Mouse (Mus musculus): ENCODE data around the gene Rbm42. TPM values are rescaled to one million over a fixed set of nuclear protein-coding genes. Genes with fewer than 3 reads are reported as not detected.

The Rbm42 gene
- total RNA-seq, 2 experiments from 2014 or later = 67.7 to 67.8 TPM

DNA sequence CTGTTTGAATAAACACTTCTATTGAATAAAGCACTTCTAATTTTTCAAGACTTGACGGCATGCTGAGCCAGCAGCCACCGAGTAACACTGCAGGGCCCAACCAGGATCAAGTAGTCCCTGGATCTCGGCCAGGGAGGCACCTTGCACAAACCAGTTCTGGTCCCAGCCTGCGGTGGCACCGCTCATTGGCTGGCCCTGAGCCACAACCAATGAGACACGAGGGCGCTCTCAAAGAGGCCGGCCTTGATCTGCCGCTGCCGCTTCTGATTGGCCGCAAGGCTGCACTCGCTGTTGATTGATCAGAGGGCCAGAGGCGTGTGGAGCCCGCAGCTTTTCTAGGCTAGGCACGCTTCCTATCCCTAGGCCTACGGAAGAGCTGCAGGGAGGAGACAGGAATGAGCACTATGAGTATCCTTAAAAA lies 50.2 kb downstream of the Rbm42 start:
- intact Hi-C loops (cut with DNase I) = loop anchor here (5.0 kb wide), 1 partner anchor 302 kb away; no protein-coding TSS in a partner anchor
- TF ChIP-seq CTCF (IDR thresholded peaks at IDR 0.05) = no peak
- Histone ChIP-seq H3K4me3 (no peak overlapping the region), H3K27ac (no peak overlapping the region)
- DNase-seq (ENCODE audit: extremely low spot score in 1 of 2, low spot score in 2 of 2) = peak; percentile 83 to 86

DNA sequence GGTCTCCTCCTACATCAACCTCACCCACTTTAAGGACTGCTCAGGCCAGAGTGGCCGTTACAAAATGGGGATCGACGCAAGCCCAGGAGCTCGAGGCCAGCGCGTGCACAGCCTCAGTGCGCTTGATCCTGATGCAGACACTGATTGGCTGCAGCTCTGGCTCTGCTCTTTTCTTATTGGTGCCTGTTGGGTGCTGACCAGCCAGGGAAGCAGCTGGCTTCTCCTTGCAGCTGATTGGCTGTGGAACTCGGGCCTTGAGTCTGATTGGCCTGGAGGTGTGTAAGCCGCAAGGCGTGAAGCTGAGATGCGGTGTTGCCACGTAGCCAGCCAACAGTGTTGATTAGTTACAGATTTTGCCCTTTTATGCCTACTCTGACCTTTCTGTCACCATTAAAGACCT lies 51.3 kb downstream of the Rbm42 start, which contains the start of gene Zbtb32:
TSS of gene Zbtb32 (minus strand) at position 124 of the 400 bp plus-strand sequence.
- no peak for DNase-seq (ENCODE audit: extremely low spot score in 1 of 2, low spot score in 2 of 2)
- H3K4me3 ChIP-seq = no peak within 1 kb of the TSS
- TF ChIP-seq CTCF (IDR thresholded peaks at IDR 0.05) = no peak
- H3K27ac ChIP-seq = no peak within 1 kb of the TSS
- intact Hi-C loops (cut with DNase I) = loop anchor here (5.0 kb wide), 1 partner anchor 304 kb away; no protein-coding TSS in a partner anchor

DNA sequence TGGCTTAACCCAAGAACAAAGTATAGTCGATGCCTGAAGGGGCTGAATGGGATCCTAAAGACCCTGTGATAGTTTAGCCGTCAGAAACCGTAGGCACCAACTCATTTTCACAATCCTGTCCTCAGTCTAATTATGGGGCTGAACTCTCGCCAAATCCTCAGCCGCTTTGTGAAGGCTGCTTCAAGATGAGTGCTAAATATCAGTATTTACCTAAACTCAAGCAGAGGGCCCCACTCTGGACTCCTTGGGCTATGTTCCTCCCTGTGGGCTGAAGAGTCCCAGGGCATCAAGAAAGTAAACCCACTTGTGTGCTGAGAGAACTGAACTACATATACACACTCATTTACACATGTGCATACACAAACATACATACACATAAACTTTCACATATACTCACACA lies 53.3 kb downstream of the Rbm42 start:
- intact Hi-C loops (cut with DNase I) = loop anchor here (5.0 kb wide), 1 partner anchor 305 kb away; no protein-coding TSS in a partner anchor
- no peak for TF ChIP-seq CTCF (IDR thresholded peaks at IDR 0.05)
- no peak overlapping the region for H3K4me3 ChIP-seq
- DNase-seq (ENCODE audit: extremely low spot score in 1 of 2, low spot score in 2 of 2) = no peak
- no peak overlapping the region for H3K27ac ChIP-seq

DNA sequence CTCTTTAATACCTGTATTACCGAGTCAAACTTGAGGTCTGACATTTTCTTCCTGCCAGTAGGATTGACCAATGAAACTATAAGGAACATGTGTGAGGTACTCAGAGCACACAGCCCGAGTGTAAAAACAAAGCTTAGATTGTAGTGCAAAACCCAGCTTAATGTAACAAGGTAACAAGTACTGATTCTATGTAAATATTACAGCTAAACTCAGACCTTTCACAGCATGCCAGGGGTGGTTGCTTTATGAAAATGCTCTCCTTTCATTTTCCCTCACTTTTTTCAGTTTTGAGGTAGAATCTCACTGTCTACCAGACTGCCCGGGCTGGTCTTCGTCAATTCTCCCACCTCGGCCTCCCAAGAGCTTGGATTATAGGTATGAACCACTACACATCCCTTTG lies 54.0 kb downstream of the Rbm42 start:
- no peak overlapping the region for H3K4me3 ChIP-seq
- intact Hi-C loops (cut with DNase I) = loop anchor here (5.0 kb wide), 1 partner anchor 306 kb away; no protein-coding TSS in a partner anchor
- DNase-seq (ENCODE audit: extremely low spot score in 1 of 2, low spot score in 2 of 2) = no peak

DNA sequence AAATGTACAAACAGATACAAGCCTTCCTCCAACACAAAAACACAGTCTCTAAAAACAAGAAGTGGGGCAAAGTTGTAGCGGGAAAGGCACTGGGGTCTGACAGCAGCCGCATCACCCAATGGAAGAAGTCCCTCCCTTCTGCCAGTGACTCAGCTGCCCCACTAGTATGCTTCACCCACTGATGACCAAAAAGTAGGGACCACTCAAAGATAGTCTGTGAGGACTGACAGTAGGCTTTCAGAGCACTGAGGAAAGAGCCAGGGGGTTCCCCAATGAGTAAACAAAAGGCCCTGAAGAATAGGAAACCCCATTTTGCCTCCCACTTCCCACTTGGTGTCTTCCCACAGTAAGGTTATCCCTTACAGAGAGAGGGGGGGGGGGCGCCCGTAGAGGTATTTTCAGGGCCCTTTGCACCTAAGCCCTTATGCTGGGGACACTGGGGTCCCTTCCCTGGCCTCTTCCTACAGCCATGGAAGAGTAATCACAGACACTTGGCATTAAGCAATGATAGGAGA lies 55.5 kb downstream of the Rbm42 start:
- no peak for DNase-seq (ENCODE audit: extremely low spot score in 1 of 2, low spot score in 2 of 2)
- H3K27ac ChIP-seq = no peak overlapping the region
- intact Hi-C loops (cut with DNase I) = loop anchor here (5.0 kb wide), 1 partner anchor 308 kb away; no protein-coding TSS in a partner anchor
- TF ChIP-seq CTCF (IDR thresholded peaks at IDR 0.05) = no peak
- no peak overlapping the region for H3K4me3 ChIP-seq

More for the DNA sequence above, 54.0 kb downstream of the Rbm42 start:
- no peak for TF ChIP-seq CTCF (IDR thresholded peaks at IDR 0.05)
- H3K27ac ChIP-seq = no peak overlapping the region

DNA sequence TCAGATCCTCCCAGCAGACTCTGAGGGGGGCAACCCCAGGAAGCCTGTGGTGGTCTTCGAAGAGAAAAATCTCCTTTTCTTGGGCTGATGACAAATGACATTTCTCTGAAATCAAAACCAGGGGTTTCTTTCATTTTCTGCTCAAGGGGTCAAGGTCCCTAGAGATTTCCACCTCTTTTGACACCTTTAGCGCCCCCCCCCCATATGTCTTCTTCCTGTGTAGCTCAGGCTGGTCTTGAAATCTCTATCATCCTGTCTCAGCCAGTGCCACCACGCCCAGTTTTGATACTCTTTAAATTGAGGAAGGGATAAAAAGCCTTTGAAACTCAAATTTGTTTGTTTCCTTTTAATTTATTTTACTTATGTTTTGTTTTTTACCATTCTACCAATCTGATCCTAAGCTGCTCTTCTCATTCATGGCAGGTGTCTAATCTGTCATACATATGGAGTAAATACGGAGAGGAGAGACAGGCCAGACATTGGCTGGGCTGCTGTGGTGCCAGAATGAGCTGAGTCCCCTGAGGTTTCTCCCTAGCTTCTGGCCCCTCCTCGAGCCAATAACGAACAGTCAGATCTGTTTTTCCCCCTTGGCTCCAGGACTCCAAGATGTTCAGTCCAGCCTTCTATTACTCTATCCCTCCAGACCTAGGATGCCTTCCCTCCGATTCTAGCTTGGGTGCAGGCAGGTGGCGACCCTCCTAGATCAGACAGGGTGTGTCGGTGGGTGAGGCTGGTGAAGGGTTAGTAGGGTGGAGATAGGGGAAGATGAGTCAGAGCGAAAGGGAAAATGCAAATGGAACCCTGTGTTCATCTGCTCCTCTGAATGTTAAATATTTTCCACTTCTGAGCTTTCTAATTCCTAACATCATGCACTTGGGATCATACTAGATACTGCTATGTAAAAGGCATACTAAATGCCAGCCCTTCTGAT lies 56.3 kb downstream of the Rbm42 start:
- no peak for DNase-seq (ENCODE audit: extremely low spot score in 1 of 2, low spot score in 2 of 2)
- intact Hi-C loops (cut with DNase I) = no loop called here
- no peak for TF ChIP-seq CTCF (IDR thresholded peaks at IDR 0.05)
- H3K4me3 ChIP-seq = no peak overlapping the region
- no peak overlapping the region for H3K27ac ChIP-seq

DNA sequence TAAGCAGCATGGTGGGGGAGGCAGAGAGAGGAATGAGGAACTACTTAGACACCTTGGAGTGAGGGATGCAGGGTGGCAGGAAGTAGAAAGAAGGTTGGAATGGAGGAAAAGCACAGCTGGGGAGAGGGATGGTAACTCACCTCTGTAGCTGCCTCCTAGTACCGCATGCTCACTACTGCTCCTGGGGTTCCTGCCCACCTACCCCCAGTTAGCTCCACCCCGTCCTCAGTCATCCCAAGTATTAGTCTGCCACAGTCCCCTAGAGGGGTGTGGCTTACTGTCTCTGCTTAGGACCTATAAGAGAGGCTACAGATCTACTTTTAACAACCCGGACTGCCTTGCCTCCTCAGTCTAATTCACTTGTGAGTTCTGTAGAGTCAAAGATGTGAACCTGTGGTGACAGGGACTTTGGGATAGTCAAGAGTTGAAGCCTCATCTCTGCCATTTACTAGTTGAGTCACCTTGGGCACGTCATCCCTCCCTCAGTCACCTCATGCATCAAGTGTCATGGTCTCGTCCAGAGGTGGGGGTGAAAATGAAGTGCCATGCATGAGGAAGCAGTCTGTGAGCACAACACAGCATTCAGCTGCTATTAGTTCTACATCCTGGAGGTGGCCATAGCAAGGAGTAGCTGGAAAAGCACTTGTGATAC lies 57.2 kb downstream of the Rbm42 start:
- intact Hi-C loops (cut with DNase I) = no loop called here
- no peak overlapping the region for H3K27ac ChIP-seq

DNA sequence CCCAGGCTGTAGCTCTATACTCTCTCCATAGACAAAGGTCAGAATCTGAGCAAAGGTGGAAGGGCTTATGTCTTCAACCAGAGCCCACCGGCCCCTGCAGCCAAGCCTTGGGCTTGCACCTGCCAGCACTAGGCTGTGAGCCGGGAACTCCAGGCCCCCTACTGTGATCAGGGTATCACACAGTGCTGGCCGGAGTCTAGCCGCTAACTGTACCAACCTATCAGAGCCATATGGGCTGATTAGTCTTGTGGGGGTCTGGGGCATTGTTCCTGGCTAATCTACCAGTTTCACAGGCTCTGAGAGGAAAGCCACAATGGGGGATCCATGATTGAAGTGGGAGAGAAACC lies 58.5 kb downstream of the Rbm42 start:
- Histone ChIP-seq H3K4me3 (no peak overlapping the region), H3K27ac (no peak overlapping the region)
- intact Hi-C loops (cut with DNase I) = no loop called here
- DNase-seq (ENCODE audit: extremely low spot score in 1 of 2, low spot score in 2 of 2) = no peak
- no peak for TF ChIP-seq CTCF (IDR thresholded peaks at IDR 0.05)

More for the DNA sequence above, 57.2 kb downstream of the Rbm42 start:
- TF ChIP-seq CTCF (IDR thresholded peaks at IDR 0.05) = no peak
- DNase-seq (ENCODE audit: extremely low spot score in 1 of 2, low spot score in 2 of 2) = no peak
- H3K4me3 ChIP-seq = no peak overlapping the region

Other genes starting within 250 kb of the Rbm42 start
- 10 to 100 TPM; 25.9 to 26.6 TPM for gene Tyrobp, start 236.6 kb downstream of the Rbm42 start, total RNA-seq (2021)
- 1 to 10 TPM in 1 of 2 experiments, not detected in 1; 3.1 TPM for gene Hcst, start 230.5 kb downstream of the Rbm42 start, total RNA-seq (2021)
- 1 to 10 TPM; 3.9 to 5.1 TPM for gene Nfkbid, start 228.6 kb downstream of the Rbm42 start, total RNA-seq (2021)
- 1,000 to 10,000 TPM; 1,205 to 1,260 TPM for gene Aplp1, start 204.8 kb downstream of the Rbm42 start, total RNA-seq (2021)
- gene Kirrel2, start 192.6 kb downstream of the Rbm42 start, total RNA-seq (2021) = 10 to 100 TPM; 11.0 to 11.9 TPM
- gene Nphs1, start 192.0 kb downstream of the Rbm42 start, total RNA-seq (2021) = 1 to 10 TPM in 1 of 2 experiments, under 1 TPM in 1; 0.79 to 1.1 TPM
- not detected for gene Prodh2, start 156.7 kb downstream of the Rbm42 start, total RNA-seq (2021)
- 100 to 1,000 TPM; 182 to 220 TPM for gene Arhgap33, start 115.3 kb downstream of the Rbm42 start, total RNA-seq (2021)
- gene Hspb6, start 98.1 kb downstream of the Rbm42 start, total RNA-seq (2021) = 1 to 10 TPM; 4.4 to 5.0 TPM
- 1 to 10 TPM; 4.9 to 5.2 TPM for gene Proser3, start 98.0 kb downstream of the Rbm42 start, total RNA-seq (2021)
- 10 to 100 TPM; 42.9 to 43.2 TPM for gene Lin37, start 90.5 kb downstream of the Rbm42 start, total RNA-seq (2021)
- 10 to 100 TPM; 67.4 to 74.4 TPM for gene U2af1l4, start 87.0 kb downstream of the Rbm42 start, total RNA-seq (2021)
- gene Gm49396, start 87.0 kb downstream of the Rbm42 start, total RNA-seq (2021) = 1 to 10 TPM; 6.4 to 8.8 TPM
- gene Psenen, start 86.7 kb downstream of the Rbm42 start, total RNA-seq (2021) = 10 to 100 TPM; 84.9 to 93.8 TPM
- 1 to 10 TPM; 3.8 to 6.6 TPM for gene Igflr1, start 84.9 kb downstream of the Rbm42 start, total RNA-seq (2021)
- gene Kmt2b, start 61.6 kb downstream of the Rbm42 start, total RNA-seq (2021) = 10 to 100 TPM; 53.4 to 57.4 TPM
- not detected for gene Zbtb32, start 51.4 kb downstream of the Rbm42 start, total RNA-seq (2021)
- under 1 TPM; 0.48 to 0.96 TPM for gene Upk1a, start 37.5 kb downstream of the Rbm42 start, total RNA-seq (2021)
- gene Cox6b1, start 24.2 kb downstream of the Rbm42 start, total RNA-seq (2021) = 100 to 1,000 TPM; 565 to 587 TPM
- gene Etv2, start 14.5 kb downstream of the Rbm42 start, total RNA-seq (2021) = not detected
- gene Haus5, start 14.7 kb upstream of the Rbm42 start, total RNA-seq (2021) = 1 to 10 TPM; 4.7 to 5.2 TPM
- not detected for gene Pmis2, start 21.3 kb upstream of the Rbm42 start, total RNA-seq (2021)
- not detected for gene 2200002J24Rik, start 48.6 kb upstream of the Rbm42 start, total RNA-seq (2021)
- under 1 TPM; 0.70 TPM for gene Atp4a, start 61.9 kb upstream of the Rbm42 start, total RNA-seq (2021)
- 100 to 1,000 TPM; 119 to 127 TPM for gene Tmem147, start 79.2 kb upstream of the Rbm42 start, total RNA-seq (2021)
- not detected for gene Gapdhs, start 93.4 kb upstream of the Rbm42 start, total RNA-seq (2021)
- gene Sbsn, start 101.2 kb upstream of the Rbm42 start, total RNA-seq (2021) = 1 to 10 TPM; 7.8 to 8.7 TPM
- gene Dmkn, start 113.4 kb upstream of the Rbm42 start, total RNA-seq (2021) = 1 to 10 TPM; 1.9 to 2.1 TPM
- gene Krtdap, start 137.6 kb upstream of the Rbm42 start, total RNA-seq (2021) = not detected
- gene Ffar2, start 173.5 kb upstream of the Rbm42 start, total RNA-seq (2021) = not detected
- not detected for gene Ffar3, start 205.9 kb upstream of the Rbm42 start, total RNA-seq (2021)
- not detected for gene Ffar1, start 211.2 kb upstream of the Rbm42 start, total RNA-seq (2021)
- gene Cd22, start 230.0 kb upstream of the Rbm42 start, total RNA-seq (2021) = not detected

All from left cerebral cortex, adult 2 months (tissue).